Mouse (Mus musculus) hindbrain, embryonic 11.5 days (tissue): ENCODE measurements around the gene Nrip3. TPM values are rescaled to one million over a fixed set of nuclear protein-coding genes. Genes with fewer than 3 reads are reported as not detected.

ENCODE experiments used
- ATAC-seq: fragments of 200-750 bp; cut with Nextera tagmentation; 2 replicates; pipeline ENCODE4 v1.8.0; 2017; ENCODE audit warnings: mild to moderate bottlenecking, moderate TSS enrichment, moderate library complexity; ENCODE audit not compliant: low FRiP score
- DNase-seq: peaks from one replicate; pipeline ENCODE4 v3.0.0-alpha.2; 2015; ENCODE audit warnings: low spot score
- H3K27ac ChIP-seq: fragments of 300-500 bp; sonication (generic); 2 replicates; pipeline ENCODE4 v1.5.1; 2014; ENCODE audit warnings: mild to moderate bottlenecking, low read depth, low read length
- H3K27me3 ChIP-seq: fragments of 300-500 bp; sonication (generic); 2 replicates; pipeline ENCODE4 v1.6.1; 2014; ENCODE audit warnings: mild to moderate bottlenecking, low read length, moderate library complexity, mixed read lengths; ENCODE audit not compliant: control insufficient read depth, insufficient read depth
- H3K36me3 ChIP-seq: fragments of 300-500 bp; sonication (generic); 2 replicates; pipeline ENCODE4 v1.6.1; 2014; ENCODE audit warnings: mild to moderate bottlenecking, low read length, moderate library complexity, mixed read lengths; ENCODE audit not compliant: control insufficient read depth, insufficient read depth
- H3K4me1 ChIP-seq: fragments of 300-500 bp; sonication (generic); replicated peaks from 2 replicates; pipeline ENCODE4 v1.6.1; 2014; ENCODE audit warnings: low read length, mixed read lengths; ENCODE audit not compliant: control insufficient read depth, insufficient read depth
- H3K4me2 ChIP-seq: fragments of 300-500 bp; sonication (generic); replicated peaks from 2 replicates; pipeline ENCODE4 v1.6.1; 2014; ENCODE audit warnings: mild to moderate bottlenecking, low read depth, low read length
- H3K4me3 ChIP-seq: fragments of 300-500 bp; sonication (generic); 2 replicates; pipeline ENCODE4 v1.5.1; 2014; ENCODE audit warnings: low read depth, low read length
- H3K9ac ChIP-seq: fragments of 300-500 bp; sonication (generic); 2 replicates; pipeline ENCODE4 v1.6.1; 2014; ENCODE audit warnings: low read depth, low read length
- H3K9me3 ChIP-seq: fragments of 300-500 bp; sonication (generic); 2 replicates; pipeline ENCODE4 v1.6.1; 2016; ENCODE audit warnings: low read length; ENCODE audit not compliant: control insufficient read depth
- WGBS: fragments of 180-500 bp; shearing (Covaris S2); extraction: QIAGEN DNeasy Blood & Tissue Kit; methylation state at CpG from one replicate; pipeline ENCODE4 v1.1.7; 2014; 5-methylcytosine and 5-hydroxymethylcytosine counted together
- polyA plus RNA-seq: library from polyadenylated mRNA; unstranded; fragments of >200 nt; fragmentation: Nextera tagmentation; extraction: Ambion mirVana; gene quantifications from 2 replicates; pipeline ENCODE4 v1.2.1, GENCODE M21; 2014

The Nrip3 gene
- polyA plus RNA-seq, 1 experiment from 2014 or later = 0.85 TPM

DNA sequence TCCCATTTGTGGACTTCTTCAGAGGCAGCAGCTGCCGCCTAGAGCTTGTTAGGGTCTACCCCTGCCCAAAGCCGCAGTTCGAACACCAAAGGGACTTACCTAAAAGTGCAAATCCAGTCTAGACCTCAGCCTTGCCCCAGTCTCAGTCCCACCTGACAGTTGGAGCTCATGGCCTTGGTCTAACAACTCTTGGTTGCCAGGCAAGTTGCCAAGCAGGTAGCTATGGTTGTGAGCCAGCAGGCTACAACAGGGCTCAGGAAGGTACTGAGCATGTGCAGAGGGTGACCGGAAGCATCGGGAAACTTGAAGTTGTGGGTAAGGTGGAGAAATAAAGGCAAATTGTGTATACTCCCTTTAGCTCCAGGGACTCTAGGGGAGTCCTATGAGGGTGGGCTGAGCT lies 58.1 kb downstream of the Nrip3 start, which contains the start of gene BC051019:
TSS of gene BC051019 (minus strand) at position 154 of the 400 bp plus-strand sequence.
- Histone ChIP-seq H3K9me3 (no peaks in the 10 kb centered on the region), H3K4me3 (no peak within 1 kb of the TSS), H3K4me1 (no peaks in the 10 kb centered on the region), H3K27me3 (no peaks in the 10 kb centered on the region), H3K9ac (no peak within 1 kb of the TSS), H3K27ac (no peak within 1 kb of the TSS), H3K36me3 (no peaks in the 10 kb centered on the region), H3K4me2 (no peak within 1 kb of the TSS)
- ATAC-seq (no peak), DNase-seq (no peak)
- WGBS = 92% methylated on average over 5 of the region's 5 CpGs

- Histone ChIP-seq H3K4me1 (no peaks in the 10 kb centered on the region), H3K27ac (no peak overlapping the region), H3K36me3 (no peaks in the 10 kb centered on the region), H3K27me3 (no peaks in the 10 kb centered on the region), H3K9me3 (no peaks in the 10 kb centered on the region), H3K4me3 (no peak overlapping the region), H3K4me2 (no peak overlapping the region), H3K9ac (no peak overlapping the region)
- WGBS = 93% methylated on average over 8 of the region's 8 CpGs
- no peak for DNase-seq
- ATAC-seq = no peak
Measured at GRCm38 (mm10) chr7:109723114-109723513, 58.7 kb downstream of the Nrip3 start.

DNA sequence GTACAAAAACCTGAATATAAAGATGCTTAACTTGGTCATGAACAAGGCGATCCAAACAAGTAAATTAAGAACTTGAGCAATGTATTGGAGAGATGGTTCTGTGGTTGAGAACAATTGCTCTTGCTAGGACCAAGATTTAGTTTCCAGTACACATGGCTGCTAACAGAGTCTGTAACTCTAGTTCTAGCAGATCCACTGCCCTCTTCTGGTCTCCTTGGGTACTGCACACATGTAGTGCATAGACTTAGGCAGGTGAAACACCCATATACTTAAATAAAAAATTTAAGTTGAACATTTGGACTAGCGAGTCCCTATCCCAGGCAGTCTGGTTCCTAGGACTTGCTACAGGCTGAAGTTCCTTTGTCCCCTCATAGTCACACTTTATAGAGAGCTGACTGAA lies 59.2 kb downstream of the Nrip3 start:
- Histone ChIP-seq H3K4me1 (no peaks in the 10 kb centered on the region), H3K9me3 (no peaks in the 10 kb centered on the region), H3K27me3 (no peaks in the 10 kb centered on the region), H3K9ac (no peak overlapping the region), H3K27ac (no peak overlapping the region), H3K4me3 (no peak overlapping the region), H3K36me3 (no peaks in the 10 kb centered on the region), H3K4me2 (no peak overlapping the region)
- WGBS = 92% methylated on average over 2 of the region's 2 CpGs
- ATAC-seq (no peak), DNase-seq (peak; percentile 22)

DNA sequence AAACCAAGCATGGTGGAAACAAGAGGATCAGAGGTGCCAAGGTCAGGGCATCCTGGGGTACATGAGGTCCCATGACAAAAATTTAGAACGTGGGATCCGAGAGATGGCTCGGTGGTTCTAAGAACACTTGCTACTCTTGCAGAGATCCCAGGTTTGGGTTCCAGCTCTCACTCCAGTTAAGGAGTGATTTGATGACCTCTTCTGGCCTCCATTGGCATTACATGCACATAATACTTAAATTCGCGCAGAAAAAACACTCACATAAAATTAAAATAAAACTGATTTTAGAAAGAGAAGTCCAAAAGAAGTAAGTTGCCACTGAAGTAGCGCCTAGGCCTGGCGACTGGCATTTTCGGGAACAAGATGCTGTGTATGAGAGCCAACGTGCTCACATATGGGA lies 62.5 kb downstream of the Nrip3 start:
- ATAC-seq = no peak
- Histone ChIP-seq H3K27me3 (no peaks in the 10 kb centered on the region), H3K4me3 (no peak overlapping the region), H3K4me1 (no peaks in the 10 kb centered on the region), H3K27ac (no peak overlapping the region), H3K4me2 (no peak overlapping the region), H3K9me3 (no peaks in the 10 kb centered on the region), H3K36me3 (no peaks in the 10 kb centered on the region), H3K9ac (no peak overlapping the region)
- 67% methylated on average over 9 of the region's 9 CpGs for WGBS
- peak; percentile 49 for DNase-seq

- Histone ChIP-seq H3K9ac (no peak overlapping the region), H3K4me1 (no peaks in the 10 kb centered on the region), H3K27ac (no peak overlapping the region), H3K4me2 (no peak overlapping the region), H3K9me3 (no peaks in the 10 kb centered on the region), H3K4me3 (no peak overlapping the region), H3K27me3 (no peaks in the 10 kb centered on the region), H3K36me3 (peaks cover 3% of the 10 kb centered on the region; the same call in 1 of the 2 replicates)
- no peak for ATAC-seq
- WGBS = 90% methylated on average over 2 of the region's 2 CpGs
- no peak for DNase-seq
Measured at GRCm38 (mm10) chr7:109713434-109713982, 68.3 kb downstream of the Nrip3 start.

DNA sequence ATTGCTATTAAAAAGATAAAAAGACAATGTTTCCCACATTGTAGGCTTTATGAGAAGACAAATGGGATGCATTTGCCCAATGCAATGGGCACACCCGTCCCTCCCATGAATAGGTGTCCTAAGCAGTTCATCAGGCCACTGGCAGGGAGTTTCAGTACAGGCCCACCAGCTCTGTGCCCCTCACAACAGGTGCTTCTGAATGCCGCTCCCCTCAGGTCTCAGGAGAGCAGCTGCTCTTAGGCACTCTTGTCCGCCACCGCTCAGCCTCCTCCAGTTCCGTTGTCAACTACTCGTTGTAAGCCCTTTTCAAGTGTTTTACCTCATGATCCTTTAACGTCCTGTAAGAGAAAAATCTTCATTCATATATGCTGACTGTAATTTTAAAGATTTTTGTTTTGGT lies 69.6 kb downstream of the Nrip3 start:
- Histone ChIP-seq H3K4me2 (no peak overlapping the region), H3K9ac (no peak overlapping the region), H3K27me3 (no peaks in the 10 kb centered on the region), H3K27ac (no peak overlapping the region), H3K36me3 (peaks cover 3% of the 10 kb centered on the region; the same call in 1 of the 2 replicates), H3K4me3 (no peak overlapping the region), H3K9me3 (no peaks in the 10 kb centered on the region), H3K4me1 (no peaks in the 10 kb centered on the region)
- DNase-seq = no peak
- 92% methylated on average over 7 of the region's 7 CpGs for WGBS
- no peak for ATAC-seq

DNA sequence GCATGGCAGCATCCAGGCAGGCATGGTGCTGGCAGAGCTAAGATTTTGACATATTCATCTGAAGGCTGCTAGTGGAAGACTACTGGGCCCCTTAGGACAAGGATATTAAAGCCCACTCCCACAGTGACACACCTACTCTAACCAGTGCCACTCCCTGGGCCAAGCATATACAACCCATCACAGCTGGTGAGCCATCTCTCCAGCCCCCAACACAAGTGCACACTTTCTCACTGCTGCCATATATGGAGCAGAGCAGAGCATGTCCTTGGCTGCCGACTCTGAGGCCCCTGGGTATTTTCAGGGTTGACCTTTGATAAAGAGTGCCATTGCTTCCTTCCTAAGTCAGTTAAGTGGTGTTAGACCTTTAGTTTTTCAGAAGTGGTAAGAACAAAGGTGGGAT lies 71.8 kb downstream of the Nrip3 start:
- no peak overlapping the region for H3K9ac ChIP-seq
- 80% methylated on average over 1 of the region's 1 CpGs for WGBS
- no peak for DNase-seq
- no peak overlapping the region for H3K4me2 ChIP-seq
- no peak overlapping the region for H3K27ac ChIP-seq
- ATAC-seq = no peak
- peaks cover 3% of the 10 kb centered on the region; the same call in 1 of the 2 replicates for H3K36me3 ChIP-seq
- no peaks in the 10 kb centered on the region for H3K27me3 ChIP-seq
- H3K4me3 ChIP-seq = no peak overlapping the region
- no peaks in the 10 kb centered on the region for H3K4me1 ChIP-seq
- H3K9me3 ChIP-seq = no peaks in the 10 kb centered on the region

GRCm38 (mm10) chr7:109708961-109709382 lies 72.9 kb downstream of the Nrip3 start:
- peaks cover 3% of the 10 kb centered on the region; the same call in 1 of the 2 replicates for H3K36me3 ChIP-seq
- no peaks in the 10 kb centered on the region for H3K9me3 ChIP-seq
- 64% methylated on average over 3 of the region's 3 CpGs for WGBS
- DNase-seq (no peak), ATAC-seq (no peak)
- no peak overlapping the region for H3K4me2 ChIP-seq
- no peaks in the 10 kb centered on the region for H3K27me3 ChIP-seq
- H3K9ac ChIP-seq = no peak overlapping the region
- no peak overlapping the region for H3K4me3 ChIP-seq
- no peaks in the 10 kb centered on the region for H3K4me1 ChIP-seq
- no peak overlapping the region for H3K27ac ChIP-seq
